Mouse (Mus musculus): ENCODE measurements around the gene Tmem91.

The Tmem91 gene

GRCm38 (mm10) chr7:25670096-25670495 is 4.9 kb downstream of the Tmem91 start:
- peak; percentile 68 for DNase-seq (ENCODE audit: low read depth, low spot score)

GRCm38 (mm10) chr7:25669631-25670030 is 5.3 kb downstream of the Tmem91 start:
- peak; percentile 95 for DNase-seq (ENCODE audit: low read depth, low spot score)

GRCm38 (mm10) chr7:25669158-25669557 is 5.8 kb downstream of the Tmem91 start:
- peak; percentile 62 for DNase-seq (ENCODE audit: low read depth, low spot score)

GRCm38 (mm10) chr7:25666381-25666780 is 8.6 kb downstream of the Tmem91 start:
- no peak for DNase-seq (ENCODE audit: low read depth, low spot score)

GRCm38 (mm10) chr7:25658657-25659472 is 16.1 kb downstream of the Tmem91 start, which contains the start of the genes Bckdha and Exosc5:
Gene Bckdha, minus strand, starts transcription at chr7:25658981.
Gene Exosc5, plus strand, starts transcription at chr7:25659164.
- peak; percentile 100 for DNase-seq (ENCODE audit: low read depth, low spot score)

GRCm38 (mm10) chr7:25657785-25658184 is 17.2 kb downstream of the Tmem91 start:
- no peak for DNase-seq (ENCODE audit: low read depth, low spot score)

GRCm38 (mm10) chr7:25655601-25656428 is 19.2 kb downstream of the Tmem91 start:
- peak; percentile 97 for DNase-seq (ENCODE audit: low read depth, low spot score)

- no peak for DNase-seq (ENCODE audit: low read depth, low spot score)
Measured at GRCm38 (mm10) chr7:25652244-25652759, 22.7 kb downstream of the Tmem91 start.

GRCm38 (mm10) chr7:25651281-25651680 is 23.7 kb downstream of the Tmem91 start:
- DNase-seq (ENCODE audit: low read depth, low spot score): peak; percentile 37

GRCm38 (mm10) chr7:25649839-25650238 is 25.1 kb downstream of the Tmem91 start:
- no peak for DNase-seq (ENCODE audit: low read depth, low spot score)

- DNase-seq (ENCODE audit: low read depth, low spot score): peak; percentile 45
Measured at GRCm38 (mm10) chr7:25647574-25648123, 27.3 kb downstream of the Tmem91 start.

- peak; percentile 48 for DNase-seq (ENCODE audit: low read depth, low spot score)
Measured at GRCm38 (mm10) chr7:25645074-25645473, 29.9 kb downstream of the Tmem91 start.

- no peak for DNase-seq (ENCODE audit: low read depth, low spot score)
Measured at GRCm38 (mm10) chr7:25644631-25645030, 30.3 kb downstream of the Tmem91 start.

GRCm38 (mm10) chr7:25644136-25644535 is 30.8 kb downstream of the Tmem91 start:
- DNase-seq (ENCODE audit: low read depth, low spot score): no peak

GRCm38 (mm10) chr7:25639754-25640153 is 35.2 kb downstream of the Tmem91 start:
- DNase-seq (ENCODE audit: low read depth, low spot score): no peak

GRCm38 (mm10) chr7:25637099-25637498 is 37.9 kb downstream of the Tmem91 start:
- no peak for DNase-seq (ENCODE audit: low read depth, low spot score)

GRCm38 (mm10) chr7:25636373-25636772 is 38.6 kb downstream of the Tmem91 start:
- no peak for DNase-seq (ENCODE audit: low read depth, low spot score)

- no peak for DNase-seq (ENCODE audit: low read depth, low spot score)
Measured at GRCm38 (mm10) chr7:25632679-25633078, 42.3 kb downstream of the Tmem91 start.

- DNase-seq (ENCODE audit: low read depth, low spot score): no peak
Measured at GRCm38 (mm10) chr7:25628323-25628620, 46.7 kb downstream of the Tmem91 start.

- peak; percentile 76 for DNase-seq (ENCODE audit: low read depth, low spot score)
Measured at GRCm38 (mm10) chr7:25627431-25628322, 47.3 kb downstream of the Tmem91 start.
